Mouse (Mus musculus) lung, embryonic 15.5 days (tissue): Measurements from ENCODE around the gene Pym1. TPM values are rescaled to one million over a fixed set of nuclear protein-coding genes. Genes with fewer than 3 reads are reported as not detected.
A peak's percentile ranks its signal among the peaks of the same experiment; 100 is the strongest.

ENCODE experiments used
- ATAC-seq: fragments of 200-750 bp; cut with Nextera tagmentation; 2 replicates; pipeline ENCODE4 v1.8.0; 2017; ENCODE audit warnings: moderate number of reproducible peaks, borderline replicate concordance; ENCODE audit not compliant: low FRiP score, low TSS enrichment; ENCODE audit errors: extremely low read depth
- H3K27ac ChIP-seq: fragments of 300-500 bp; sonication (generic); 2 replicates; pipeline ENCODE4 v1.5.1; 2015; ENCODE audit warnings: moderate library complexity, mild to moderate bottlenecking, inconsistent platforms
- H3K27me3 ChIP-seq: fragments of 300-500 bp; sonication (generic); 2 replicates; pipeline ENCODE4 v1.6.1; 2015; ENCODE audit warnings: inconsistent platforms
- H3K36me3 ChIP-seq: fragments of 300-500 bp; sonication (generic); 2 replicates; pipeline ENCODE4 v1.6.1; 2015; ENCODE audit warnings: inconsistent platforms
- H3K4me1 ChIP-seq: fragments of 300-500 bp; sonication (generic); 2 replicates; pipeline ENCODE4 v1.6.1; 2015; ENCODE audit warnings: inconsistent platforms
- H3K4me2 ChIP-seq: fragments of 300-500 bp; sonication (generic); 2 replicates; pipeline ENCODE4 v1.6.1; 2015; ENCODE audit warnings: inconsistent platforms, mild to moderate bottlenecking, moderate library complexity
- H3K4me3 ChIP-seq: fragments of 300-500 bp; sonication (generic); 2 replicates; pipeline ENCODE4 v1.5.1; 2015; ENCODE audit warnings: mild to moderate bottlenecking, inconsistent platforms
- H3K9ac ChIP-seq: fragments of 300-500 bp; sonication (generic); 2 replicates; pipeline ENCODE4 v1.6.1; 2015; ENCODE audit warnings: inconsistent platforms
- H3K9me3 ChIP-seq: fragments of 300-500 bp; sonication (generic); 2 replicates; pipeline ENCODE4 v1.6.1; 2016; ENCODE audit warnings: inconsistent platforms
- WGBS: fragments of 180-500 bp; shearing (Covaris S2); methylation state at CpG from one replicate; pipeline ENCODE4 v1.1.7; 2015; 5-methylcytosine and 5-hydroxymethylcytosine counted together
- polyA plus RNA-seq: library from polyadenylated mRNA; unstranded; fragments of >200 nt; fragmentation: Nextera tagmentation; extraction: Ambion mirVana; gene quantifications from 2 replicates; pipeline ENCODE4 v1.2.1, GENCODE M21; 2015

The Pym1 gene
- polyA plus RNA-seq, 1 experiment from 2014 or later: 37.9 TPM

DNA sequence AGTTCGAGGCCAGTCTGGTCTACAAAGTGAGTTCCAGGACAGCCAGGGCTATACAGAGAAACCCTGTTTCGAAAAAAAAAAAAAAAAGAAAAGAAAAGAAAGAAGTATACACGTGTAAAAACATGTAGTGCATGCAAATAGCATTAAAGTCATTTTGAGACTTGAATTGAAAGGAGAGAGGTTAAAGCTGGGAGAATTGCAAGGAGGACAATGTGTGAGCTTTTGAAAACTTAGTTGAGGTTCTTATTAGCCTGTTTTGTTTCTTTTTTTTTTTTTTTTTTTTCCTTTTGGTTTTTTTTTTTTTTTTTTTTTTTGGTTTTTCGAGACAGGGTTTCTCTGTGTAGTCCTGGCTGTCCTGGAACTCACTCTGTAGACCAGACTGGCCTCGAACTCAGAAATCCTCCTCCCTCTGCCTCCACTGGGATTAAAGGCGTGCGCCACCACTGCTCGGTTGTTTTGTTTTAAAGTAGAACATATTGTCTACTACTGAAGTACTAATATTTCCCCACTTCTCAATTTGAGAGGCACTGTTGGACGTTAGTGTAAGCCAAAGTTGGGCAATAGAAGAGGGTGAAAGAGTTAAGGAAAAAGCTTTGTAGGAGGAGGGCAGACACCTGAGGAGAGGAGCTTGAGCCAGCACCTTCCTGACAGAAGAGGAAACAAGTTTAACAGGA is 580 bp upstream of the Pym1 start:
- Histone ChIP-seq H3K27ac (peak overlapping the region; percentile 98), H3K9me3 (no peaks in the 10 kb centered on the region), H3K4me2 (peak overlapping the region; percentile 74), H3K27me3 (peaks cover 4% of the 10 kb centered on the region; the same call in 1 of the 2 replicates), H3K4me1 (peaks cover 50% of the 10 kb centered on the region), H3K36me3 (no peaks in the 10 kb centered on the region), H3K9ac (peak overlapping the region; percentile 73), H3K4me3 (peak overlapping the region; percentile 78)
- 38% methylated on average over 9 of the region's 9 CpGs for WGBS
- no peak for ATAC-seq

DNA sequence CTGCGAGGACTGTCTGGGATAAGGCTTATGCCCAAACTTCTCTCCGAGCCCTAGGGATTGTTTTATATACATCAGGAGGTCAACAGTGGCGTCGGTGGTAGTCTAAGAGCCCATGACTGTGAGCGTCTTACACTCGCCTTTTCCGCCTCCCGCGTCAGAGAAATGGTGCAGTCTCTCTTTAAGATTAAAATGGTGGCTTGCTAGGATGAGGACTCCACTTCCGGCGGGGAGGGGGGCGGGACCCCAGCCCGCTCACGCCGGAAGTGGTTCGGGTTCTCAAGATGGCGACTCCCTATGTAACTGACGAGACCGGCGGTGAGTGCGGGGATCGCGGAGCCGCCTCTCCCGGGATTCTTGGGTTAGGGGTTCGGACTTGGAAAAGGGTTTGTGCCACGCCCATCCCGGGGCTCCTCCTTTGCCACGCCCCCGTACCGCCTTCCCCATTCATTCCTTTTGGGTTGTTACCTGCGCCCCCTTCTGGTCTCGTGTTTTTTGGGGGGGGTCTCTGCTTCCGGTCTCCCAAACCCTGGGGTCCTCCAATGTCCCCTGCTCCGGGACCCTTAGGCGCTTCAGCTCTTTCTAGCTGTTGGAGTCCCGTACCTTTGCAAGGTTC is 669 bp downstream of the Pym1 start:
- ATAC-seq: peak; percentile 77
- peak overlapping the region; percentile 98 for H3K27ac ChIP-seq
- H3K9me3 ChIP-seq: no peaks in the 10 kb centered on the region
- peak overlapping the region; percentile 74 for H3K4me2 ChIP-seq
- peaks cover 40% of the 10 kb centered on the region for H3K4me1 ChIP-seq
- no peaks in the 10 kb centered on the region; the same call in 1 of the 2 replicates for H3K36me3 ChIP-seq
- peak overlapping the region; percentile 73 for H3K9ac ChIP-seq
- under 1% methylated on average over 37 of the region's 37 CpGs for WGBS
- H3K4me3 ChIP-seq: peak overlapping the region; percentile 78
- no peaks in the 10 kb centered on the region for H3K27me3 ChIP-seq

DNA sequence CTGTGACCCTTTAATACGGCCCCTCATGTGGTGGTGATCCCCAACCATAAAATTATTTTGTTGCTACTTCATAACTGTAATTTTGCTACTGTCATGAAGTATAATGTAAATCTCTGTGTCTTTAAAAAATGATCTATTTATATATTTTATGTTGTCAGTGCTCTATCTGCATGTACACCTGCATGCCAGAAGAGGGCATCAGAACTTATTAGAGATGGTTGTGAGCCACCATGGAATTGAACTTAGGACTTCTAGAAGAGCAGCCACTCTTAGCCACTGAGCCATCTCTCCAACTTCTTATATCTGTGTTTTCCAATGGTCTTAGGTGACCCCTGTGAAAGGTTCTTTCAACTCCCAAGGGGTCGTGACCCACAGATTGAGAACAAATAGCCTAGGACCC is 25.2 kb downstream of the Pym1 start:
- WGBS: 75% methylated on average over 2 of the region's 2 CpGs
- no peaks in the 10 kb centered on the region for H3K4me1 ChIP-seq
- H3K27me3 ChIP-seq: no peaks in the 10 kb centered on the region
- no peaks in the 10 kb centered on the region; the same call in 1 of the 2 replicates for H3K36me3 ChIP-seq
- no peak for ATAC-seq
- H3K27ac ChIP-seq: no peak overlapping the region
- H3K9ac ChIP-seq: no peak overlapping the region
- no peak overlapping the region for H3K4me2 ChIP-seq
- H3K4me3 ChIP-seq: no peak overlapping the region
- no peaks in the 10 kb centered on the region for H3K9me3 ChIP-seq

DNA sequence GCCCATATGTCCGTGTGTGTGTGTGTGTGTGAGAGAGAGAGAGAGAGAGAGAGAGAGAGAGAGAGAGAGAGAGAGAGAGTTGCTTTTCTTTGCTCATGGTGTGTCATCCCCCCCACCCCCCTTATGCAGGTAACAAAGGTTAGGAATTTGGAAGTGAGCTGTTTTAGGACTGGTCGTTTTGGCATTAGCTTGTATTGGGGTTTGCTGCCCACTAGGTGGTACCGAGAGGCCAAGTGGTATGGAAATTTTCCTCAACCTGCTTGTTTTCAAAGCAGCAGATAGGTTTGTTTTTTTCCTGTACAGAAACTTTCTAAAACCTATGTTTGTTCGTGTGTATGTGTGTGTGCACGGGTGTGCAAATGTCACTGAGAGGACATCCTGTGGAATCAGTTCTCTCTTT is 26.0 kb downstream of the Pym1 start:
- Histone ChIP-seq H3K4me2 (no peak overlapping the region), H3K9me3 (no peaks in the 10 kb centered on the region), H3K4me3 (no peak overlapping the region), H3K4me1 (0 out of 2 replicates have a peak, but pooled peaks cover 1% of the 10 kb centered on the region), H3K36me3 (no peaks in the 10 kb centered on the region; the same call in 1 of the 2 replicates), H3K9ac (no peak overlapping the region), H3K27me3 (no peaks in the 10 kb centered on the region), H3K27ac (no peak overlapping the region)
- ATAC-seq: no peak
- WGBS: 26% methylated on average over 5 of the region's 5 CpGs

DNA sequence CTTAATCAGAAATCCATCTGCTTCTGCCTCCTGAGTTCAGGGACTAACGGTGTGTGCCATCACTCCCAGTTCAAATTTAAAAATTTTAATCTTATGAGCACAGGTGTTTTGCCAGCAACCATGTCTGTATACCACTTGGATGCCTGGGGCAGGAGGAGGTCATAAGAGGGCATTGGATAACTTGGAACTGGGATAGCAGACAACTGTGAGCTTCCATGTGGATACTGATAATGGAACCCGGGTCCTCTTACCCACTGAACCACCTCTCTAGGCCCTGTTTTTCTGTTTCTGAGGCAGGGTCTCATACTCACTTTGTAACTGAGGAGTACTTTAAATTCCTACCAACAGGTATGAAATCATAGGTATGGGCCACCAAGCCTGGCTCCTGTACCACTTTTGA is 30.8 kb downstream of the Pym1 start:
- H3K27me3 ChIP-seq: no peaks in the 10 kb centered on the region
- no peak for ATAC-seq
- H3K36me3 ChIP-seq: no peaks in the 10 kb centered on the region
- 0 out of 2 replicates have a peak overlapping the region, but pooled peaks have one; percentile 20 for H3K4me2 ChIP-seq
- H3K9me3 ChIP-seq: no peaks in the 10 kb centered on the region
- H3K4me3 ChIP-seq: no peak overlapping the region
- no peak overlapping the region for H3K9ac ChIP-seq
- 88% methylated on average over 2 of the region's 2 CpGs for WGBS
- peaks cover 12% of the 10 kb centered on the region; the same call in 1 of the 2 replicates for H3K4me1 ChIP-seq
- H3K27ac ChIP-seq: peak overlapping the region; percentile 85

DNA sequence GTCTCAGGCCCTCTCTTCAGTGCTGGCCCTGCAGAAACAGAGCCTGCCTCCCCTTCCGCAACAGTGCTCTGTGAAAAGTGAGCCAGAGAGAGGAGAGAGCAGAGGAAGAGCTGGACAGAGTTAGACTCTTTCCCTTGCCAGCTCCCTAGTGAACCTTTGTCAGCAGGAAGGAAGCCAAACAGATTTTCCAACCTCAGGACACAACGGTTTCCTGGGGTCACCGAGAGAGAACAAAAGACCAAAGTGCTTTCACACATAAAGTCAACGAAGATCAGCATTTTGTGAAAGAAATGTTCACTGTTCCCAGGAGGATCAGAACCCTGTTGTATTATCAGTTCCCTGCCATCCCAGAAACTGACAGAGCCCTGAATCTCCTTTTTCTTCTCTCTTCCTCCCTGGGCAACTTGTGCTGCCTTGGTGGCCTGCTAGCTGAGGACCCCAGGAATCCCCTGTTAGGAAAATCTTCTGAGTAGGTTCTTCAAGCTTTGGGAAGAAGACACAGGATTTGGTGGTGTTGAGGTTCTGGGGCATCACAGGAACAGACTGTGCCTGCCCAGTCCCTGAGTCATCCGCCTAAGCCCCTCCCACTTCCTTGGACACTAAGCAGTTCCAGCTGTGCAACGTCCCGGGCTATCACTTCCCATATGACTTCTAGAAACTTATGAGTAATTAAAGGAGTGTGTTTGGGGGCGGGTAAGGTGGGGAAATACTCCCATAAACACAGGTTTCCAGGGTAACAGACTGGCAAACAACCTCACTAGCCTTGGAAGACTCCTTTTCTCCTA is 31.5 kb downstream of the Pym1 start:
- Histone ChIP-seq H3K4me3 (no peak overlapping the region), H3K36me3 (no peaks in the 10 kb centered on the region), H3K27me3 (no peaks in the 10 kb centered on the region), H3K4me2 (peak overlapping the region; percentile 20; the same call in 1 of the 2 replicates), H3K27ac (peak overlapping the region; percentile 85), H3K9ac (no peak overlapping the region), H3K9me3 (no peaks in the 10 kb centered on the region), H3K4me1 (peaks cover 12% of the 10 kb centered on the region; the same call in 1 of the 2 replicates)
- ATAC-seq: peak; percentile 99
- WGBS: 23% methylated on average over 8 of the region's 8 CpGs

DNA sequence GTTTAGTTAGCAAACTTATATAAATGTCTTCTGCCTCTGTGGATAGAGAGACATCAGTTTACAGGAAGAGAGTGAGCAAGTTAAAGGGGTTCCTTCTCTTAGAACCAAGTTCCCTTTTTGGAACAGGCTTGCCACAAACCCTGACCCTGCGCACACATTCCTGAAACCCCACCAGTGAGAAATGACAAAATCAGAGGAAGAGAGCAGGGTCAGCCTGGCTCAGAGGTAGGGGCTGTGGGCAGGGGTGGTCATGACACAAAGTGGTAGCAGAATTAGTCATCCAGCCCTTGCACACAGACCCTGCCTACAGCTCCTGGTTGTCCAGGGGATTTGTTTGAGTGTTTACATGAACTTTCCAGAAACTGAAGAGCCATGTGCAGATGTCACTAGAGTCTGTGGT is 32.5 kb downstream of the Pym1 start:
- no peak overlapping the region for H3K4me3 ChIP-seq
- peaks cover 12% of the 10 kb centered on the region; the same call in 1 of the 2 replicates for H3K4me1 ChIP-seq
- no peak for ATAC-seq
- no peak overlapping the region for H3K9ac ChIP-seq
- no peaks in the 10 kb centered on the region for H3K27me3 ChIP-seq
- H3K36me3 ChIP-seq: no peaks in the 10 kb centered on the region
- H3K4me2 ChIP-seq: no peak overlapping the region
- 96% methylated on average over 1 of the region's 1 CpGs for WGBS
- no peak overlapping the region for H3K27ac ChIP-seq
- H3K9me3 ChIP-seq: no peaks in the 10 kb centered on the region

DNA sequence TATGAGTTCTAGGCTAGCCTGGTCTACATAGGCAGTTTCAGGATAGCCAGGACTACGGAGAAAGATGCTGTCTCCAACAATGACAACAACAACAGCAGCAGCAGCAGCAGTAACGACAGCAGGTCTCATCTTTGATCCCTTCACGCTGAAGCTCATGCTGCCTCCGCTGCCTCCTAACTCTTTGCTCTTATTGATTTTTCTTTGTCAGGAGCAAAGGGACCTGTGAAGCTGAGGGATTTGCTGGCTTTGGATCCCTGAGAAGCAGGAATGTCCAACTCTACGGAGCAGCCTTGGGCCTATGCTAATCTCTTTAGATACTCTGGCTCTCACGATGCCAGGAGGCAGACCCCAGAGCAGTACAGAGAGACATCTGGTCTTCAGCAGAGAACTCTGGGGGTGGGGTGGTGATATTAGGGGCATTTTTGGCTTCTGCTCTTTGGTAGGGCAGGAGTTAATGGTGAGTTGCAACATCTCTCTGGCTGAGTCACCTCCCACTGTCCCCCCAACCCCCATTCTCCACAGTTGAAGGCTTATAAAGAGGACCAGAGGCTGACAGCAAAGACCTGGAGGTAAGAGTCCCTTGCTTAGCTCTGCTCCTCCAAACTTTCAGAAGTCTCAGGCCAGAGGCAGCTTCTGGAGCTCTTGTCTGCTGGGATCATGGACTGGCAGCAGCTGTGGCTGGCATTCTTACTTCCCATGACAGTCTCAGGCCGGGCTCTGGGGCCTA is 42.9 kb downstream of the Pym1 start, which contains the start of gene Mmp19:
Gene Mmp19 (plus strand): TSS at position 513 of the 727 bp plus-strand sequence.
- peak within 1 kb of the TSS; percentile 11 for H3K4me2 ChIP-seq
- H3K27me3 ChIP-seq: no peaks in the 10 kb centered on the region
- H3K27ac ChIP-seq: peak within 1 kb of the TSS; percentile 1; the same call in 1 of the 2 replicates
- H3K4me3 ChIP-seq: peak within 1 kb of the TSS; percentile 19
- peak; percentile 48; the same call in 1 of the 2 replicates for ATAC-seq
- WGBS: 56% methylated on average over 7 of the region's 7 CpGs
- no peak within 1 kb of the TSS for H3K9ac ChIP-seq
- no peaks in the 10 kb centered on the region for H3K4me1 ChIP-seq
- no peaks in the 10 kb centered on the region for H3K36me3 ChIP-seq
- no peaks in the 10 kb centered on the region for H3K9me3 ChIP-seq

DNA sequence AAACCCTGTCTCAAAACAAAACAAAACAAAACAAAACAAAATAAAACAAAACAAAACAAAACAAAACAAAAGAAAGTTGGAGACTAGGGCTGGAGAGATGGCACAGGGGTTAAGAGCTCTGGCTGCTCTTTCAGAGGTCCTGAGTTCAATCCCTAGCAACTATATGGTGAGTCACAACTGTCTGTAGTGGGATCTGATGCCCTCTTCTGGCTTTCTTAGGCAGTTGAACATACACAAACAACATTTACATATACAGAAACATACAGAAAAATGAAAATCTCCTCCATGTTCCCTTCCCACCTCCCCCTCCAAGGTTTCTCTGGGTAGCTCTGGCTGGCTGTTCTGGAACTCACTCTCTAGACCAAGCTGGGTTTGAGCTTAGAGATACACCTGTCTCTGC is 44.4 kb downstream of the Pym1 start:
- no peak overlapping the region for H3K9ac ChIP-seq
- ATAC-seq: no peak
- H3K4me3 ChIP-seq: no peak overlapping the region
- no peak overlapping the region for H3K27ac ChIP-seq
- no peaks in the 10 kb centered on the region for H3K4me1 ChIP-seq
- no peak overlapping the region for H3K4me2 ChIP-seq
- H3K36me3 ChIP-seq: no peaks in the 10 kb centered on the region
- H3K9me3 ChIP-seq: no peaks in the 10 kb centered on the region
- H3K27me3 ChIP-seq: no peaks in the 10 kb centered on the region

DNA sequence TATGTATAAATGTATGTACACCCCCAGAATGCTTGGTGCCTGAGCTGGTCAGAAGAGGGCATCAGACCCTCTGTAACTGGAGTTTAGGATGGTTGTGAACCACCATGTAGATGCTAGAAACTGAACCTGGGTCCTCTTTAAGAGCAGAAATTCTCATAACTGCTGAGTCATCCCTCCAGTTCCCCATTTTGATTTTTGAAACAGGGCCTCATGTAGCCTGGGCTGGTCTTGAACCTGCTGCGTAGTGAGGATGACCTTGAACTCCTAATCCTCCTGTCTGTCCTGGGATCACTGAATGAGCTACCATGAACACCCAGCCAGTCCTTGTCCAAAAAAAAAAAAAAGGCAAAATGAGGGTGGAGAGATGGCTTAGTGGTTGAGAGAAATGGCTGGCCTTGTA is 45.6 kb downstream of the Pym1 start:
- 90% methylated on average over 1 of the region's 1 CpGs for WGBS
- ATAC-seq: no peak
- no peak overlapping the region for H3K4me3 ChIP-seq

DNA sequence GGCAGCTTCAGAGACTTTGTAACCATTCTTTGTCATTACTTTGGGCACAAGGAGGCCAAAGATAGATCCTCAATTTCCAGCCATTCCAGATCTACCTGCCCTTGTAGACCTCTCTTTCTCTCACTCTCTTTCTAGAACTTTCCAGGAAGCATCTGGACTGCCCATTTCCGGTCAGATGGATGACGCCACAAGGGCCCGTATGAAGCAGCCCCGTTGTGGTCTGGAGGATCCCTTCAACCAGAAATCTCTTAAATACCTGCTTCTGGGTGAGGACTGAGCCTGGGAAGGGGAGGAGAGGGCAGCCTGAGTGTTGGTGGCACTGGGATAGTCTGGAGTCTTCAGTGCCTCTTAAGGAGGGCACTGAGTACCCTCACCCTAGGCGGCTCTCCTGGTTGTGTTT is 46.7 kb downstream of the Pym1 start:
- Histone ChIP-seq H3K27ac (no peak overlapping the region), H3K36me3 (0 out of 2 replicates have a peak, but pooled peaks cover 4% of the 10 kb centered on the region), H3K27me3 (no peaks in the 10 kb centered on the region), H3K9me3 (no peaks in the 10 kb centered on the region), H3K4me3 (no peak overlapping the region), H3K4me2 (no peak overlapping the region), H3K4me1 (no peaks in the 10 kb centered on the region), H3K9ac (no peak overlapping the region)
- 84% methylated on average over 5 of the region's 5 CpGs for WGBS
- no peak for ATAC-seq

More for the DNA sequence above, 45.6 kb downstream of the Pym1 start:
- no peaks in the 10 kb centered on the region for H3K27me3 ChIP-seq
- H3K27ac ChIP-seq: no peak overlapping the region
- H3K9ac ChIP-seq: no peak overlapping the region
- H3K36me3 ChIP-seq: no peaks in the 10 kb centered on the region
- no peak overlapping the region for H3K4me2 ChIP-seq
- H3K4me1 ChIP-seq: no peaks in the 10 kb centered on the region
- H3K9me3 ChIP-seq: no peaks in the 10 kb centered on the region
